Mouse (Mus musculus): ENCODE measurements around the gene Tubb2a. TPM values are rescaled to one million over a fixed set of nuclear protein-coding genes. Genes with fewer than 3 reads are reported as not detected.

Gene Tubb2a
- total RNA-seq (2023): 42.0 TPM

DNA sequence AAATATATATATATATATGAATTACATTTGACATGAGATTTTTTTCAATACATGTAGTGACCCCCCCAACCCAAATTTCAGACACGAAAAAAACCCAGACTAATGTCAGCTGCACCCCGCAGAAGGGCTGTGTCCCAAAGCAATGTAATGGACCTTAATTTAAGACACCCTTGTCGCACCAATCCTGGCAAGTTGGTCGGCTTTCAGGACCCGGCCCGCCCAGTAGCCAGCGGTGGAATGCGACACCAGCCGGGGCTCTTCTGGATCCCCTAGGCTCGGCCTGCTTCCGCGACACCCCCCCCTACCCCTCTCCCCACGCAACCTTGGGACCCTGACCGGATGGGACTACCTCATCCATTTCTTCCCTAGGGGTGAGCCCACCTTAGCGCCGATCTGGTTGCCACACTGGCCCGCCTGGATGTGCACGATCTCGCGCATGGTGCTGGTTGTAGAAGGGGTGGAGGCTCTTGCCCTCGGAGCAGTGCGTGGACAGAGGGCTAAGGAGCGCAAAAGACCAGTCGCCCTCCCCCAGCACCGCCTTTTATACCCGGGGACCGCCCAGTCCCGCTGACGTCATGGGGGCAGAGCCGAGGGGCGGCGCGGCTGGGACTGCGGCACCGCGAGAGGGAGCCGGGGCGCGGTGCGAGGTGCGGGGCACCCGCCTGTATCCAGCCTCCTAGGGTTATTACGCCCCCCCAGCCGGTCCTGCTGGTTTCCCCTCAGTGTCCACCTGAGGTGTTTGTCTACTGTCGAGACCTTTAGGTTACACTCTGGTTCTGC is at the start of gene Tubb2a:
TSS of gene Tubb2a (minus strand) at position 516 of the 780 bp plus-strand sequence.

DNA sequence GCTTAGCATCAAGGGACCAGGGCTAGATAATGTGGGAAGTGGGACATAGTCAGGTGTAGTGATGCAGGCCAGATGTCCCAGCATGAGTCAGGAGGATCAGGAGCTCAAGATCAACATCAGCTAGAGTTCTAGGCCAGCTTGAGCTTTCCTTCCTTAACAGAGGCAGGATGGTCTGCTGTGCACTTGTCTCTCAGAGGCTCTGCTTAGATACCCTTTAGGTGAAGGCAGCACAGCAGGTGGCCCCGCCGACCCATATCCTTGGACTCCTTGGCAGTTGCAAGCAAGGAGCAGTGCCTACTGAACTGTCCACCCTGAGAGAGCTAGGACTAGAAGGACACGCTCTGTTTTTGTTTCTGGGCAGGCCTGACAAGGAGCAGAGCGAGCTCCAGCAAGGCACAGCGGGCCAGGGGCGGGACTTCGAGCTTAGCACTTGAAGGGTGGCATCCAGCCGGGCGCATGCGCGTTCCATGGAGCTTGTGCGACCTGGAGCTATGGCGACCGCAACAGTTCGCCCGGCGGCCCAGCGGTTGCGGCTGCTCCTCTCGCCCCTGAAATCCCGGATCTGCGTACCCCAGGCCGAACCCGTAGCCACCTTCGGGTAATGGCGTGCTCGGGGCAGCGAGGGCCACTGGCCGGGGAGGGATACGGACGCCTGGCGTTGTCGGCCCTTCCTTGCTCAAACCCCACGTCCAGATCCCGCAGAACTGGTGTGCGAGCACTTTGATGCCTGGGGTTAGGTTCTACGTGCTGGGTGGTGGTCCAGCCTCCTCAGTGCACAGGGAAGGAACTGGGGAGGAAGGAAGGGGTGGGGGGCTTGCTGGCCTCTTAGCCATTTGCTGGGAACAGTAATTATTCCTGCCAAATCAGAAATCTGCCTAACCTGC is 40.4 kb downstream of the Tubb2a start, which contains the start of gene Bphl:
TSS of gene Bphl (plus strand) at position 426 of the 884 bp plus-strand sequence.

Other genes starting within 250 kb of the Tubb2a start
- gene Serpinb6e, start 234.6 kb downstream of the Tubb2a start, total RNA-seq (2023): not detected
- gene Serpinb6c, start 172.3 kb downstream of the Tubb2a start, total RNA-seq (2023): not detected
- 2.8 TPM for gene Nqo2, start 113.3 kb downstream of the Tubb2a start, total RNA-seq (2023)
- 74.5 TPM for gene Ripk1, start 75.6 kb downstream of the Tubb2a start, total RNA-seq (2023)
- gene Serpinb6a, start 75.2 kb downstream of the Tubb2a start, total RNA-seq (2023): 12.4 TPM
- 10.9 TPM for gene Bphl, start 40.4 kb downstream of the Tubb2a start, total RNA-seq (2023)
- 3.4 TPM for gene Tubb2b, start 52.5 kb upstream of the Tubb2a start, total RNA-seq (2023)
- 28.2 TPM for gene Psmg4, start 85.0 kb upstream of the Tubb2a start, total RNA-seq (2023)

Data from CD8-positive naive resting alpha-beta T cell, adult 57 days (primary cell).